Mouse (Mus musculus) left cerebral cortex, adult 2 months (tissue): ENCODE results near the gene Lrif1. TPM values are rescaled to one million over a fixed set of nuclear protein-coding genes. Genes with fewer than 3 reads are reported as not detected.
"Not testable (repeated sequence)": the region's sequence is repeated elsewhere in the genome, so short reads cannot be mapped to it uniquely, and the experiment has no call there.

Experiments
- DNase-seq, 2 experiments: peaks; one replicate each; pipeline ENCODE4 v3.0.0; 2021 to 2022; ENCODE audit warnings: low spot score in 2 of 2, mixed read lengths in 1 of 2; ENCODE audit errors: extremely low spot score in 1 of 2
- H3K27ac ChIP-seq: fragments of 200-600 bp; 2 replicates; pipeline ENCODE4 v1.8.1; 2022
- H3K4me3 ChIP-seq: fragments of 200-600 bp; 2 replicates; pipeline ENCODE4 v1.8.1; 2022
- CTCF ChIP-seq: fragments of 200-600 bp; IDR thresholded peaks from 2 replicates; pipeline ENCODE4 v1.8.1; 2022; ENCODE audit warnings: antibody characterized with exemption, mild to moderate bottlenecking, moderate library complexity
- intact Hi-C: fragments of 180-260 bp; cut with DNase I; formaldehyde crosslinking; loops from one replicate; pipeline ENCODE4 v1.15.1; 2025
- long read RNA-seq, 2 experiments: library from polyadenylated mRNA; stranded (forward); transcript quantifications; one replicate each; pipeline ENCODE4 v2.0.0; 2021; ENCODE audit warnings: borderline mapping rate in 2 of 2
- total RNA-seq, 2 experiments: library from RNA; stranded (reverse); gene quantifications; 2 replicates each; pipeline ENCODE4 v1.2.3; 2021

Gene Lrif1
- total RNA-seq: 10 to 100 TPM; 19.2 to 21.4 TPM
- long read RNA-seq, experiment 1, transcript Lrif1-202 (3 exons, 929 nt): major isoform, 5 of 14 reads
- long read RNA-seq, experiment 1, partial matches to known transcripts: 0 of 14 reads
- long read RNA-seq, experiment 1, other reads (novel, unspliced or antisense): 6 of 14 reads
- long read RNA-seq, experiment 2, transcript Lrif1-202 (3 exons, 929 nt): major isoform, 5 of 11 reads
- long read RNA-seq, experiment 2, partial matches to known transcripts: 0 of 11 reads
- long read RNA-seq, experiment 2, other reads (novel, unspliced or antisense): 3 of 11 reads

- Histone ChIP-seq H3K27ac (peak within 1 kb of the TSS; percentile 96), H3K4me3 (peak within 1 kb of the TSS; percentile 61)
- intact Hi-C loops: loop anchor here (1.0 kb wide), 1 partner anchor 36 kb away; no protein-coding TSS in a partner anchor
- DNase-seq: peak; percentile 82
- no peak for TF ChIP-seq CTCF
Observed at GRCm38 (mm10) chr3:106684830-106685229, at the start of gene Lrif1. Lrif1 (plus strand) TSS chr3:106684987.

- H3K27ac ChIP-seq, intact Hi-C loops, DNase-seq, H3K4me3 ChIP-seq: not testable (repeated sequence)
Observed at GRCm38 (mm10) chr3:106672811-106673210, 12.0 kb upstream of the Lrif1 start.

GRCm38 (mm10) chr3:106685381-106685780 is 594 bp downstream of the Lrif1 start:
- TF ChIP-seq CTCF: no peak
- Histone ChIP-seq H3K27ac (peak overlapping the region; percentile 96), H3K4me3 (peak overlapping the region; percentile 61)
- intact Hi-C loops: no loop called here
- DNase-seq: no peak

- TF ChIP-seq CTCF: no peak
- intact Hi-C loops: loop anchor here (1.0 kb wide), 2 partner anchors 37 to 174 kb away; partner anchors contain the start of genes Cept1, Dram2 and Lrif1
Observed at GRCm38 (mm10) chr3:106721397-106722027, 36.7 kb downstream of the Lrif1 start.

GRCm38 (mm10) chr3:106722028-106722945 is 37.5 kb downstream of the Lrif1 start:
- peak overlapping the region; percentile 65 for H3K4me3 ChIP-seq
- DNase-seq: peak; percentile 86 to 89
- peak; percentile 16 for TF ChIP-seq CTCF
- H3K27ac ChIP-seq: peak overlapping the region; percentile 96
- intact Hi-C loops: no loop called here

More at GRCm38 (mm10) chr3:106721397-106722027, 36.7 kb downstream of the Lrif1 start:
- peak overlapping the region; percentile 96 for H3K27ac ChIP-seq
- peak overlapping the region; percentile 65 for H3K4me3 ChIP-seq
- peak; percentile 91 to 94 for DNase-seq

GRCm38 (mm10) chr3:106755898-106756297 is 71.1 kb downstream of the Lrif1 start:
- no peak overlapping the region for H3K4me3 ChIP-seq
- intact Hi-C loops: no loop called here
- H3K27ac ChIP-seq: no peak overlapping the region
- DNase-seq: no peak
- no peak for TF ChIP-seq CTCF

- Histone ChIP-seq H3K4me3 (no peak overlapping the region), H3K27ac (no peak overlapping the region)
- no peak for DNase-seq
- intact Hi-C loops: loop anchor here (5.0 kb wide), 1 partner anchor 110 kb away; no protein-coding TSS in a partner anchor
- peak; percentile 21 for TF ChIP-seq CTCF
Observed at GRCm38 (mm10) chr3:106771834-106772233, 87.0 kb downstream of the Lrif1 start.

GRCm38 (mm10) chr3:106785130-106785529 is 100.3 kb downstream of the Lrif1 start:
- Histone ChIP-seq H3K4me3 (no peak overlapping the region), H3K27ac (no peak overlapping the region)
- intact Hi-C loops: no loop called here
- no peak for TF ChIP-seq CTCF
- DNase-seq: no peak

Other genes with a start within 250 kb of the Lrif1 start
- gene Dennd2d, start 202.6 kb upstream of the Lrif1 start, total RNA-seq: under 1 TPM; 0.14 to 0.20 TPM
- 10 to 100 TPM; 28.4 to 33.3 TPM for gene Dram2, start 137.2 kb upstream of the Lrif1 start, total RNA-seq
- gene Cept1, start 137.2 kb upstream of the Lrif1 start, total RNA-seq: 10 to 100 TPM; 45.9 to 52.6 TPM
- gene Cd53, start 105.2 kb downstream of the Lrif1 start, total RNA-seq: 1 to 10 TPM; 8.6 to 9.0 TPM
- not detected for gene Olfr266, start 141.3 kb downstream of the Lrif1 start, total RNA-seq